Mouse (Mus musculus) embryonic facial prominence, embryonic 14.5 days (tissue): ENCODE measurements around the gene Tma7. TPM values are rescaled to one million over a fixed set of nuclear protein-coding genes. Genes with fewer than 3 reads are reported as not detected.

Experiments
- ATAC-seq: fragments of 200-750 bp; cut with Nextera tagmentation; 2 replicates; pipeline ENCODE4 v1.8.0; 2017; ENCODE audit warnings: low read depth, moderate number of reproducible peaks, moderate TSS enrichment
- DNase-seq: peaks from one replicate; pipeline ENCODE4 v3.0.0-alpha.2; 2015; ENCODE audit warnings: low spot score
- H3K27ac ChIP-seq: fragments of 300-500 bp; sonication (generic); replicated peaks from 2 replicates; pipeline ENCODE4 v1.5.1; 2014; ENCODE audit warnings: low read depth, mild to moderate bottlenecking, low read length, moderate library complexity
- H3K27me3 ChIP-seq: fragments of 300-500 bp; sonication (generic); replicated peaks from 2 replicates; pipeline ENCODE4 v1.6.1; 2014; ENCODE audit warnings: low read length; ENCODE audit not compliant: control insufficient read depth, insufficient read depth
- H3K36me3 ChIP-seq: fragments of 300-500 bp; sonication (generic); 2 replicates; pipeline ENCODE4 v1.6.1; 2014; ENCODE audit warnings: low read length, mixed read lengths; ENCODE audit not compliant: control insufficient read depth, insufficient read depth
- H3K4me1 ChIP-seq: fragments of 300-500 bp; sonication (generic); 2 replicates; pipeline ENCODE4 v1.6.1; 2014; ENCODE audit warnings: antibody characterized with exemption, low read length; ENCODE audit not compliant: control insufficient read depth, insufficient read depth
- H3K4me2 ChIP-seq: fragments of 300-500 bp; sonication (generic); 2 replicates; pipeline ENCODE4 v1.6.1; 2014; ENCODE audit warnings: low read depth, mild to moderate bottlenecking, low read length, moderate library complexity, mixed read lengths
- H3K4me3 ChIP-seq: fragments of 300-500 bp; sonication (generic); 2 replicates; pipeline ENCODE4 v1.5.1; 2014; ENCODE audit warnings: low read depth, mild to moderate bottlenecking, low read length
- H3K9ac ChIP-seq: fragments of 300-500 bp; sonication (generic); 2 replicates; pipeline ENCODE4 v1.6.1; 2014; ENCODE audit warnings: low read depth, mild to moderate bottlenecking, low read length, moderate library complexity, mixed read lengths
- H3K9me3 ChIP-seq: fragments of 300-500 bp; sonication (generic); 2 replicates; pipeline ENCODE4 v1.6.1; 2016; ENCODE audit warnings: low read length; ENCODE audit not compliant: control insufficient read depth
- WGBS: fragments of 180-500 bp; shearing (Covaris S2); extraction: QIAGEN DNeasy Blood & Tissue Kit; methylation state at CpG from one replicate; pipeline ENCODE4 v1.1.7; 2014; 5-methylcytosine and 5-hydroxymethylcytosine counted together
- polyA plus RNA-seq: library from polyadenylated mRNA; unstranded; fragments of >200 nt; fragmentation: Nextera tagmentation; extraction: Ambion mirVana; gene quantifications from 2 replicates; pipeline ENCODE4 v1.2.1, GENCODE M21; 2014

Gene Tma7
- 612 and 655 TPM in 2 replicates for polyA plus RNA-seq

DNA sequence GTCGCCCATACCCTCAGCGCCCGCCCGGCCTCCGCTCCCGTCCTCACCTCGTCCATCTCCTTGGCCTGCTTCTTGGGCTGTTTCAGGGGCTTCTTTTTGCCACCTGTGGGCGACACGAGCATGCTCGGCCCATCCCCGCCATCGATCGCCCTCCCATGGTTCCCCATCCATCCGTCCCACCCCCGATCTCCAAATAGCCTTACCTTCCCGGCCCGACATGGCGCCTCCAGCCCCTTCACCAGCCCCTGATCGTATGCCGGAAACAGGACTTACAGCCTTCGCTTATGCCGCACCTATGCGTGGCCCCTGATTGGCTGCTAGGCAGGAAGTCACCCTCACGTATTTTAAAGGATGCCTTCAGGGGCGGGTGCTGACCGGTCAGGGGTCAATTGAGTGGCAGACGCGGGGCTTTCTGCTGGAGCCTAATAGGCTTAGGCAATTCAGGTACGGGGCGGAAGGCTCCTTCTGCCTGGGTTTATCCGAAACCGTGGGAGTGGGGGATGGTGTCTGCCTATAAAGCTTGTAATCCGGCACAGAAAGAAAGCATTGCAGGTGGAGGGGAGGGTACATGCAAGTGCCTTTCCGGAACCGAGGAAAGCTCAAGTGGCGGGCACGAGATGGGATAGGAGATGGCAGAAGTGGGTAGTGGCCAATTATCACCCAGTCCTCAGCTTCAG, at the start of gene Tma7, which contains the start of gene Ccdc51:
Tma7 (minus strand) TSS at position 464 of the 677 bp plus-strand sequence.
Ccdc51 (plus strand) TSS at position 370 of the 677 bp plus-strand sequence.
- peak within 1 kb of the TSS; percentile 84 for H3K9ac ChIP-seq
- ATAC-seq (peak; percentile 98), DNase-seq (peak; percentile 96)
- peak within 1 kb of the TSS; percentile 88 for H3K4me2 ChIP-seq
- peaks cover 28% of the 10 kb centered on the region for H3K36me3 ChIP-seq
- peak within 1 kb of the TSS; percentile 81 for H3K4me3 ChIP-seq
- peaks cover 14% of the 10 kb centered on the region for H3K4me1 ChIP-seq
- H3K9me3 ChIP-seq, result no peaks in the 10 kb centered on the region
- under 1% methylated on average over 37 of the region's 37 CpGs for WGBS
- peak within 1 kb of the TSS; percentile 65 for H3K27ac ChIP-seq
- no peaks in the 10 kb centered on the region for H3K27me3 ChIP-seq

DNA sequence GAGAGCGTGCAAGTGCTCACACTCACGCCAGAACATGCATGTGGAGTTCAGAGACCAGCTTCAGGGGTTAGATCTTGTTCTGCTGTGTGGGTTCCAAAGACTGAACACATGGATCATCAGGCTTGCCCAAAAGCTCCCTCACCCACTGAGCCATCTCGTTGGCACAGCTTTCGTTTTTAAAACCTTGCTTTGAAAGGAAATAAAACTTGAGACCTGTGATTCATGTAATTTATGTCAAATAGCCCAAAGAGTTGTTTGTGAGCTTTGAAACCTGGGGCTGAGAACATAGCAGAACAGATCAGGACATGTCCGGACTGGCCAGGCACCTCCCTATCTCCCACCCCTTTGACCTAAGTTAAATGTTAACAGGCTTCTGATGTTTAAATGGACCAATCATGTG, 47.7 kb upstream of the Tma7 start:
- Histone ChIP-seq H3K4me3 (no peak overlapping the region), H3K4me2 (no peak overlapping the region), H3K27me3 (no peaks in the 10 kb centered on the region), H3K4me1 (no peaks in the 10 kb centered on the region), H3K36me3 (no peaks in the 10 kb centered on the region), H3K27ac (no peak overlapping the region), H3K9me3 (no peaks in the 10 kb centered on the region), H3K9ac (no peak overlapping the region)
- no peak for DNase-seq
- WGBS, result 87% methylated on average over 5 of the region's 5 CpGs
- ATAC-seq, result no peak

DNA sequence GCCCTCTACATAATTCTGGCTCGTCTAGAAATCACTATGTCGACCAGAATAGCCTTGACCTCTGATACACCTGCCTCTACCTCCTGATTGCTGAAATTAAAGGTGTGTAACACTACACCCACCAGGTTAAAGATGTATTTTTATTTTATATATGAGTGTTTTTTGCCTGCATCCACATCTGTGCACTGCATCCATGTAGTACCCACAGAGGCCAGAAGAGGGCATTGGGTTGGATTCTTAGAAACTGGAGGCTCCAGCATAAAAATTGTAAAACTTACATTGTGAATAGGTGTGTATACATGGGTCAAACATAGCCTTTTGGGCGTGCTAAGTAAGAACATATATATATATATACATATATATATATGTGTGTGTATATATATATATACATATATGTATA, 45.8 kb upstream of the Tma7 start:
- Histone ChIP-seq H3K9me3 (no peaks in the 10 kb centered on the region), H3K27me3 (no peaks in the 10 kb centered on the region), H3K27ac (no peak overlapping the region), H3K36me3 (no peaks in the 10 kb centered on the region), H3K4me3 (no peak overlapping the region), H3K9ac (no peak overlapping the region), H3K4me1 (no peaks in the 10 kb centered on the region), H3K4me2 (no peak overlapping the region)
- DNase-seq, result no peak
- no peak for ATAC-seq
- WGBS, result 45% methylated on average over 3 of the region's 3 CpGs

DNA sequence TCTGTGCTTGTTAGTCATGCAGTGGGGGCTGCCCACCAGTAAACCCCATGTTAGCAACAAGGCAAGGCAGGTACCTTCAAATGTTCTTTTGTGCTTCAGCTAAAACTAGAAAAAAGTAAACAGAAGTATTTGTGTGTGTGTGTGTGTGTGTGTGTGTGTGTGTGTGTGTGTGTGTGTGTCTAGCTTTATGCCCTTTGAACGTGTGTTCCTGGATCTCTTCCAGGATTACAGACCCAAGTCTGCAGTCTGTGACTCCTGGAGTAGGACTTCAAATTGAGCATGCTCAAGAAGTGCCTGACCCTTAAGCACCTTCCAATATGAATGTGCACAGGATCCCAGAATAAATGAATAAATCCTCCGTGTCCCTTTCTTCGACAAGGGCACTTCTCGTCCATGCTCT, 44.7 kb upstream of the Tma7 start:
- no peak overlapping the region for H3K27ac ChIP-seq
- no peaks in the 10 kb centered on the region for H3K9me3 ChIP-seq
- H3K4me3 ChIP-seq, result no peak overlapping the region
- WGBS, result 84% methylated on average over 4 of the region's 4 CpGs
- H3K9ac ChIP-seq, result no peak overlapping the region
- no peaks in the 10 kb centered on the region for H3K27me3 ChIP-seq
- no peak for DNase-seq
- no peak overlapping the region for H3K4me2 ChIP-seq
- no peaks in the 10 kb centered on the region for H3K4me1 ChIP-seq
- H3K36me3 ChIP-seq, result no peaks in the 10 kb centered on the region
- ATAC-seq, result no peak

DNA sequence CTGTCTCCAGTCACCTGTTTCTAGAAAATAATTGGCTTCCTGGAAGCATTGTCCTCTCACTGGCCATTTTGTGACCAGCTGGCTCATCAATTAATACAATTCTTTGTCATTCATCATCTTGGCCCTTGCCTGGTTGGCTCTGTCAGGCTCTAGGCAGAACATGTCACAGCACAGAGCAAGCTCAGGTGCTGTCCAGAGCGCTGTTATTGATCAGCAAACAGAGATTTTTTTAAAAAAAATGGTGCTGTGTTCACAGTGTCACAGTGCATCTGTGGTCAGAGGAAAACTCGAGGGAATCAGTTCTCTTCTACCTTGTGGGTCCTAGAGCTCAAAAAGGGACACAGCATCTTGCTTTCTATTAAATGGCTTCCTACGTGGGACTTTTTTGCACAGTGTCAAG, 43.1 kb upstream of the Tma7 start:
- H3K36me3 ChIP-seq, result no peaks in the 10 kb centered on the region
- no peaks in the 10 kb centered on the region for H3K9me3 ChIP-seq
- no peak overlapping the region for H3K9ac ChIP-seq
- H3K4me3 ChIP-seq, result no peak overlapping the region
- no peaks in the 10 kb centered on the region for H3K27me3 ChIP-seq
- DNase-seq (no peak), ATAC-seq (no peak)
- 74% methylated on average over 3 of the region's 3 CpGs for WGBS
- H3K4me1 ChIP-seq, result no peaks in the 10 kb centered on the region
- no peak overlapping the region for H3K27ac ChIP-seq
- no peak overlapping the region for H3K4me2 ChIP-seq

DNA sequence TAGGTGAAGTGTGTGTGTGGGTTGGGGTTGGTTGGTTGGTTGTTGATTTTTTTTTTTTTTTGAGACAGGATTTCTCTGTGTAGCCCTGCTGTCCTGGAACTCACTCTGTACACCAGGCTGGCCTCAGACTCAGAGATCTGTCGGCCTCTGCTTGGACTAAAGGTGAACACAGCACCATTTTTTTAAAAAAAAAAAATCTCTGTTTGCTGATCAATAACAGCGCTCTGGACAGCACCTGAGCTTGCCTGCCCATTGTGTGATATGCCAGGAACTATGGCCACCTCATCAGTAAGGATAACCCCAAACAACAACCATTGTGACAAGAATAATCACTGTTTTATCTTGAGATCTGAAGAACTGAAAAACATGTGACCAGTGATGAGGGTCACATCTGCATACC, 42.7 kb upstream of the Tma7 start:
- H3K9me3 ChIP-seq, result no peaks in the 10 kb centered on the region
- no peak for DNase-seq
- no peaks in the 10 kb centered on the region for H3K4me1 ChIP-seq
- no peak overlapping the region for H3K27ac ChIP-seq
- H3K9ac ChIP-seq, result no peak overlapping the region
- ATAC-seq, result no peak
- H3K4me2 ChIP-seq, result no peak overlapping the region
- no peaks in the 10 kb centered on the region for H3K36me3 ChIP-seq
- WGBS, result 77% methylated on average over 2 of the region's 2 CpGs
- no peaks in the 10 kb centered on the region for H3K27me3 ChIP-seq
- no peak overlapping the region for H3K4me3 ChIP-seq

DNA sequence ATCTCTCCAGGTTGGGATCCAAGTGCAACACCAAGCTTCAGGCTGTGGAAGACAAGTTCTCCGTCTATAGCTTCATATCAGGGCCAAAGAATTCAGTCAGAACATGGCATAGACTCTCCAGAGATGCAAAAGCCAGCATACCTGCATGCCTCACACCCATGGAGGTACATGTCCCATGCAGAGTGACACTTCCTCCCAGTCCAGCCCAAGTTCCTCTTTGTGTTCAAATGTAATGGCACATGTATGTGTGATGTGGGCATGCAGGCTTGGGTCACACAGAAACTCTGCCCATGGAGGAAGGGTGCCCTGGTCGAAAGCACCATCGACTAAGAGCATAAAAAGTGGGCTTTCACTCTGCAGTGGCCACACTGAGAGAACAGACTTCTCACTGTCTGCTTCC, 41.8 kb upstream of the Tma7 start:
- ATAC-seq (no peak), DNase-seq (no peak)
- no peak overlapping the region for H3K9ac ChIP-seq
- no peaks in the 10 kb centered on the region for H3K36me3 ChIP-seq
- no peak overlapping the region for H3K4me3 ChIP-seq
- H3K27ac ChIP-seq, result no peak overlapping the region
- no peaks in the 10 kb centered on the region for H3K27me3 ChIP-seq
- no peak overlapping the region for H3K4me2 ChIP-seq
- no peaks in the 10 kb centered on the region for H3K4me1 ChIP-seq
- H3K9me3 ChIP-seq, result no peaks in the 10 kb centered on the region
- WGBS, result 86% methylated on average over 3 of the region's 3 CpGs

DNA sequence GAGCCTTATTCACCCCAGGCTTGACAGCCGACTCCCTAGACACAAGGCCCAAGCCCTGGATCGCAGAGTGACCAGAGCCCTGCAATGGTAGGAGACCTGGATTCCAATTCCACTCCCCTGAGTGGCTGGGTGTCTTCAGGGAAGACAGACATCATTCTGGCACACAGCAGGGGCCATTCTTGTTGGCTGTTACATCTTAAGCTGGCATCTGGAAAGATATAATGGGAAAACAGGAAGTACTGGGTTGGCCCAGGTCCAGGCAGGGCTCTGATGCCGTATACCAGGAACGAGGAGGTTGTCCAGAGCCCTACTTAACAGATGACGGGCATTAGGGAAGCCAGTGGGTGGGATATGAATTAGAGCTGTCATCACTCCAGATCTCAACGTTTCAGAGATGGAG, 40.9 kb upstream of the Tma7 start:
- ATAC-seq (no peak), DNase-seq (peak; percentile 16)
- Histone ChIP-seq H3K9me3 (no peaks in the 10 kb centered on the region), H3K27ac (no peak overlapping the region), H3K27me3 (no peaks in the 10 kb centered on the region), H3K4me2 (no peak overlapping the region), H3K4me3 (no peak overlapping the region), H3K9ac (no peak overlapping the region), H3K36me3 (peaks cover 8% of the 10 kb centered on the region), H3K4me1 (no peaks in the 10 kb centered on the region)
- 52% methylated on average over 6 of the region's 6 CpGs for WGBS

DNA sequence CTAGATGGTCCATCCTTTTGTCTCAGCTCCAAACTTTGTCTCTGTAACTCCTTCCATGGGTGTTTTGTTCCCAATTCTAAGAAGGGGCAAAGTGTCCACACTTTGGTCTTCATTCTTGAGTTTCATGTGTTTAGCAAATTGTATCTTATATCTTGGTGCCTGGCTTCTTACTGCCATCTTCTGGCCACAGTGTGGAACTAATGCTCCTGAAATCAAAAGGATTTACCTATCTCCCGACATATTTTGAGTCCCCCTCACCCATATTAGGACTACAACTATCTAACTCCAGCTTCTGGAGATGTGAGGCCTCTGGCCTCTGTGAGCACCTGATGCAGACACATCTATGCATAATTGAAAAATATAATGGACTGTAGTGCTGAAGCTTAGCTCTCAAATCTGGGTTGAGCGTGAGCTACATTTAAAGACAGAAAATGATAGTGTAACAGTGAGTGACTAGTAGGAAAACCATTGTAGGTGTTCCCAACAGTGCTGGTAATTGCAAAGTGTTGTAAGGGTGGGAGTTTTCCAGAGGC, 40.2 kb upstream of the Tma7 start:
- no peak overlapping the region for H3K4me3 ChIP-seq
- no peaks in the 10 kb centered on the region for H3K4me1 ChIP-seq
- ATAC-seq (no peak), DNase-seq (peak; percentile 46)
- 44% methylated on average over 2 of the region's 2 CpGs for WGBS
- peaks cover 14% of the 10 kb centered on the region for H3K36me3 ChIP-seq
- no peaks in the 10 kb centered on the region for H3K9me3 ChIP-seq
- H3K4me2 ChIP-seq, result no peak overlapping the region
- H3K9ac ChIP-seq, result no peak overlapping the region
- no peaks in the 10 kb centered on the region for H3K27me3 ChIP-seq
- no peak overlapping the region for H3K27ac ChIP-seq
